Mouse (Mus musculus) hindbrain, embryonic 12.5 days (tissue): ENCODE data around the gene Fancl. TPM values are rescaled to one million over a fixed set of nuclear protein-coding genes. Genes with fewer than 3 reads are reported as not detected.

Source experiments
- ATAC-seq: fragments of 200-750 bp; cut with Nextera tagmentation; 2 replicates; pipeline ENCODE4 v1.8.0; 2017; ENCODE audit warnings: moderate TSS enrichment; ENCODE audit not compliant: low FRiP score
- H3K27ac ChIP-seq: fragments of 300-500 bp; sonication (generic); 2 replicates; pipeline ENCODE4 v1.5.1; 2016; ENCODE audit warnings: mild to moderate bottlenecking
- H3K27me3 ChIP-seq: fragments of 300-500 bp; sonication (generic); 2 replicates; pipeline ENCODE4 v1.6.1; 2016; ENCODE audit warnings: mild to moderate bottlenecking
- H3K36me3 ChIP-seq: fragments of 300-500 bp; sonication (generic); 2 replicates; pipeline ENCODE4 v1.6.1; 2016; ENCODE audit warnings: mild to moderate bottlenecking
- H3K4me1 ChIP-seq: fragments of 300-500 bp; sonication (generic); 2 replicates; pipeline ENCODE4 v1.6.1; 2016
- H3K4me2 ChIP-seq: fragments of 300-500 bp; sonication (generic); replicated peaks from 2 replicates; pipeline ENCODE4 v1.6.1; 2016; ENCODE audit warnings: mild to moderate bottlenecking
- H3K4me3 ChIP-seq: fragments of 300-500 bp; sonication (generic); 2 replicates; pipeline ENCODE4 v1.5.1; 2016; ENCODE audit warnings: mild to moderate bottlenecking
- H3K9ac ChIP-seq: fragments of 300-500 bp; sonication (generic); 2 replicates; pipeline ENCODE4 v1.6.1; 2016; ENCODE audit warnings: mild to moderate bottlenecking, moderate library complexity
- H3K9me3 ChIP-seq: fragments of 300-500 bp; sonication (generic); replicated peaks from 2 replicates; pipeline ENCODE4 v1.6.1; 2016; ENCODE audit warnings: mild to moderate bottlenecking
- WGBS: fragments of 180-500 bp; shearing (Covaris S2); methylation state at CpG from one replicate; pipeline ENCODE4 v1.1.7; 2016; 5-methylcytosine and 5-hydroxymethylcytosine counted together
- polyA plus RNA-seq: library from polyadenylated mRNA; unstranded; fragments of >200 nt; fragmentation: Nextera tagmentation; extraction: Ambion mirVana; gene quantifications from 2 replicates; pipeline ENCODE4 v1.2.1, GENCODE M21; 2016

Gene Fancl
- polyA plus RNA-seq, 1 experiment from 2014 or later: 16.1 TPM

DNA sequence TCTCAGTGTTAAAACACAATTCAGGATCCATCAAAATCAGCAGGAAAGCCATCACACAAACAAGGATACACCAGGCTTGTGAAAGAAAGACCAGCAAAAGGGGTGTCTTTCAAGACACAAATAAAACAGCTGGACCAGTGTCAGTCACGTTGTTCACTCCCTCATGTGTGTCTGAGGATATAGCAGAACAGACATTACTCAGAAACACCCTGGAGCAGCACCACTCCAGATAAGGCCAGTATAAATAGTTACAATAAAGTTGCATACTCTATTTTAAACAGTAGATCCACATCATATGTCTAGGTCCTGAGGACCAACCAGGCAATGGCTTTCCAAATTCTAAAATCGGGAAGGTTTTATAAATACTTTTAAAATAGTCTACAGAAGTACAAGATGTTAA lies 130.2 kb downstream of the Fancl start:
- no peak for ATAC-seq

DNA sequence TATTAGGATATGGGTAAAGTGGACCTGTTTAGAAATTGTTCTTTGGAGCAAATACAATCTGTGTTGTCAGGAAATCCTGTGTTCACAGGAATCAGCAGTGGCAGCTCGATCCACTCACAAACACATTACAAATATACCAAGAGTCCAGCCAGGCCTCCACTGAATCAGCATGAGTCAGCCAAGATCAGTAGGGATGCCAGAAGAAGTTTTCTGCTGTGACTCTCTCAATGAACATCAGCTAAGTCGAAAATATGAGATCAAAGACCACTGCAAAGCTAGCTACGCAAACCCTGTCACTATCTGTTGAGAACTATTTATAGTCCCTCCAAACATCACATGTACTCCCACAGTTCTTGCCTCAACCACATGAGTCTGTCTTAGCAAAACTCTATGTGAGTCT lies 133.1 kb downstream of the Fancl start:
- H3K9me3 ChIP-seq: no peaks in the 10 kb centered on the region
- no peaks in the 10 kb centered on the region for H3K4me1 ChIP-seq
- no peak overlapping the region for H3K27ac ChIP-seq
- H3K4me2 ChIP-seq: no peak overlapping the region
- no peak overlapping the region for H3K4me3 ChIP-seq
- WGBS: 80% methylated on average over 3 of the region's 3 CpGs
- no peaks in the 10 kb centered on the region for H3K36me3 ChIP-seq
- no peak overlapping the region for H3K9ac ChIP-seq
- ATAC-seq: no peak
- H3K27me3 ChIP-seq: no peaks in the 10 kb centered on the region

More for the DNA sequence above, 130.2 kb downstream of the Fancl start:
- Histone ChIP-seq H3K27ac (no peak overlapping the region), H3K36me3 (no peaks in the 10 kb centered on the region), H3K4me2 (no peak overlapping the region), H3K27me3 (no peaks in the 10 kb centered on the region), H3K4me1 (no peaks in the 10 kb centered on the region), H3K9ac (no peak overlapping the region), H3K4me3 (no peak overlapping the region), H3K9me3 (no peaks in the 10 kb centered on the region)
- WGBS: 65% methylated on average over 2 of the region's 2 CpGs

Other genes with a start within 250 kb of the Fancl start
- gene 5730522E02Rik, start 175.4 kb upstream of the Fancl start, polyA plus RNA-seq: 10.1 and 11.3 TPM in 2 replicates
- not detected in 2 replicates for gene Gm6899, start 207.1 kb downstream of the Fancl start, polyA plus RNA-seq
- gene Vrk2, start 207.9 kb downstream of the Fancl start, polyA plus RNA-seq: 11.1 and 15.4 TPM in 2 replicates